Mouse (Mus musculus) adrenal gland, adult 8-10 months (tissue): ENCODE measurements around the gene Cavin3. TPM values are rescaled to one million over a fixed set of nuclear protein-coding genes. Genes with fewer than 3 reads are reported as not detected.

ENCODE experiments used
- DNase-seq: peaks from one replicate; pipeline ENCODE4 v3.0.0; 2022
- total RNA-seq, 4 experiments: library from RNA; stranded (reverse); gene quantifications; 2 replicates each; pipeline ENCODE4 v1.2.4; 2022

Gene Cavin3
- 10 to 100 TPM; 59.4 to 66.5 (median 60.9) TPM for total RNA-seq

- DNase-seq: peak; percentile 74
Observed at GRCm38 (mm10) chr7:105481505-105482411, at the start of gene Cavin3. TSS of gene Cavin3 (minus strand) at chr7:105482300.

- DNase-seq: no peak
Observed at GRCm38 (mm10) chr7:105528094-105528493, 46.0 kb upstream of the Cavin3 start.

DNA sequence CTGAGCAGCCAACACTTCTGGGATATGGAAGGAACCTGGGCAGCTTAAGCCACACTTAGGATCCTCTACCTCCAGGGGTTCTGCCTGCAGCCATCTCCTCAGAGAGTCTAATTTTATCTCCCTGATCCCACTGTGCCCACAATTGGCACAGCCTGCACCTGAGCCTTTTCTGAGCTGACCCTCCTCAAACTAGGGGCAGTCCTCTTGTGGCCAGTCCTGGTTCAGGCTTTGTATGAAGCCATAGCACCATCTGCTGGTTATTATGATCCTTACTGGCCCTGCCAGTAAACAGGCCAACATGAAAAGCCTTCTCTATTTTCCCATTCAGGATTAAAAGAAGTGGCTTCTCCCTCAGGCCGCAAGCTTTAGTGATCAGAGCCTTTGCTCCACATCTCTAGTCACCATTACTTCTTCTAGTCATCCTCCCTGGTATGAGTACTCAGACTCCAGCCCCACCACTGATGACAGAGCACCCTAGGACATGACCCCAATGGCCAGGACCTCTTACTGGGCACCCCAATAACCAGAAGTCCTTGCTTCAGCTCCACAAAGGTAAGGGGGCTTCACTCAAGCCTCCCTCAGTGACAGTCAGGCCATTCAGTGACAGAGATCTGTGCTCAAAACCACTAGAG lies 45.3 kb upstream of the Cavin3 start:
- no peak for DNase-seq

GRCm38 (mm10) chr7:105524222-105524621 lies 42.1 kb upstream of the Cavin3 start:
- no peak for DNase-seq

DNA sequence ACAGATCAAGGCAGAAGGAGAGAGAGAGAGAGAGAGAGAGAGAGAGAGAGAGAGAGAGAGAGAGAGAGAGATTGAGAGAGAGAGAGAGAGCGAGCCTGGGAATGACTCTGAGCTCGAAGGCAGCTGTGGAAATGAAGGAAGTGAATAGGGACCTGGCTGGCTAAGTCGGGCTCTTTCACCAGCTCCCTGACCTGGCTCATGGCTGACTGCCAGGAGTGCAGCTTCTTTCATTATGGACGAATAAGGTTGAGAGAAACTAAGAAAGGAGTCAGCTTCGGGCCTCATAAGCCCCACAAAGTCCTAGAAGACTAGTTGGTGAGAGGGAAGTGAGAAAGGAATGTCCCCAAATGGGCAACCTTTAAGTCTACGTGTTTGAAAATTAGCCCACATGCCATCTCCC lies 38.1 kb upstream of the Cavin3 start:
- DNase-seq: no peak

DNA sequence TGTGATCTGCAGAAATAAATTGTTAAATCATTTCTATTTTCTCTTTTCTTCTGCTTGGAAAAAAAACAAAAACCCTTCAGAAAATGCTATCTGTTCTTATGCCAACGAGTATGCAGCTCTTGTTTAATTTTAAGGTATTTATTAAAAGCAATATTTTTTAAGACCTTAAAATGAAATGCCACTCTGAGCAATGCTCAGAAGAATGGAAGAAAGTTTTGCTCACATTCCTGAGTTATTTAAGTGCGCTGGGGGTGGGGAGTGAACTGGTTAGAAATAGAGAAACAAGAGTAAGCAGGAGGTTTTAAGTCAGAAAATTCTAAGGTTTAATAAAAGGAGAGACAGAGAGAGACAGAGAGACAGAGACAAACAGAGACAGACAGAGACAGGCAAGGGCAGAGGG lies 37.7 kb upstream of the Cavin3 start:
- DNase-seq: no peak

DNA sequence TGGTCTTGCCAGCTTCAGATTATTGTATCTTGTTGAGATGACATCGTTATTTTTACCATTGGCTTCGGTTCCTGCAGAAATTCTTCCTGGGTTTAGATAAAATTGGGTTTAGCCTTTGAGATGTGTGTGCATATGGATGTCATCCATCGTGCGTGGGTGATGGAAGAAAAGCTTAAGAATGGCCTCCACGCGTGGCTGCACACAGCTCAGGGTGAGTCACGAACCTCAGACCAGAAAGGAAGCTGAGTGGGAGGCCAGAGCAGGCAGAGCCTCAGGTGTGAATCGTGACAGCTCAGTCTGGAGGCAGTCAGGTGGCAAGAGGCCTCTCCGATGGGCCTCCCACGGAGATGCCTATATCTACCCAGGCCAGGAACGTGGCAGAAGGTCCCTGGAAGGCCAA lies 37.2 kb upstream of the Cavin3 start:
- no peak for DNase-seq

GRCm38 (mm10) chr7:105516669-105517360 lies 34.7 kb upstream of the Cavin3 start:
- no peak for DNase-seq

DNA sequence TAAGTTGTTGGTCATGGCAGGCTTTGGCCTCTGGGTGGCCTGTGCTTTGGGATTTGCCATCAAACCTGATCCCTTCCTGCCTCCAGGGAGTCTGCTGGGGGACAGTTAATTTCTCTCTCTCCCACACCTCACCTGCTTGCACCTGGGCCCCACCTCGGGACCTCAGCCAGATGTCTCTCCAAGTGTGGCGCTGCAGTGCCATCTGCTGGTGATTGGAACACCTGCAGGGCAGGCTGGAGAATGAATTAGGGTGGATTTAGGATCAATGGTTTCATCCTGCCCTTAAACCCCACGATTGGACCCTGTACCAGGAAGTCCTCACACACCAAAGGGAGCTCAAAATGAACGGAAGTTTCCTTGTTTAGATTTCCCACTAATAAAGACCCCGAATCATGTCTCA lies 33.1 kb upstream of the Cavin3 start:
- DNase-seq: no peak

GRCm38 (mm10) chr7:105514561-105514960 lies 32.5 kb upstream of the Cavin3 start:
- DNase-seq: no peak

- no peak for DNase-seq
Observed at GRCm38 (mm10) chr7:105513845-105514291, 31.8 kb upstream of the Cavin3 start.

DNA sequence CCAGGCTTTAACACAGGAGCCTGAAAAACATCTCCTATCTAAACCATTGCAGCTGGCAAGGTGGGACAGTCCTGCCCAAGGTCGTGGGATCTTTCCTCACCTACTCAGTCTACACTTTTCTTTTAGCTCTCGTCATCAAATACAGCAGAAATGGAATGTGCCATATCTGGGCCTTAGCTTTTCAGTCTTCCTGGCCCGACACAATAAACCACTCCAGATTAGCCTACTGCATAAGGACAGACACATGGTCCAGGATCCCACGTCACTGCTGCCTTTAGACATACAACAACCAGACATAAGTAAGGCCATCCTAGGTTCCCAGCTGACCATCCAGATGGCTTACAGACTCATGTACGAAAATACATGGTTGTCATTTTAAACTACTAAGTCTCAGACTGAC lies 28.0 kb upstream of the Cavin3 start:
- no peak for DNase-seq

- peak; percentile 34 for DNase-seq
Observed at GRCm38 (mm10) chr7:105507257-105507656, 25.2 kb upstream of the Cavin3 start.

DNA sequence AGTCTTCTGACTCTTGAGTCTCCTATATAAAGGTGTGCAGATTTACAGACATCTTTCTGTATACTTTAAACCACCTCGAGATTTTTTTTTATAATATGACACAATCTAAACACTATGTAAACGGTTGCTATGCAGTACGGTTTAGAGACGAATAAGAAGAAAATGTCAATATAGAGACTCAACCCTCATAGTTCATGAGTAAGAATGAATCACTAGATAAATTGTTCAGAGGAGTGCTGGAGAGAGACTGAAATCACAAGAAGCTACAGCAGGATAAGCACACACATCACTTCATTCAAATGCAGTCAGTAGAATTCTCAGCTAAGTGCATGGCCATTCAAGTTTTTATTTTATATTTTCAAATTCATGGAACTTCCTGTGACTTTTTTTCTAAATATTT lies 19.9 kb upstream of the Cavin3 start:
- no peak for DNase-seq

GRCm38 (mm10) chr7:105499676-105500075 lies 17.6 kb upstream of the Cavin3 start:
- no peak for DNase-seq

DNA sequence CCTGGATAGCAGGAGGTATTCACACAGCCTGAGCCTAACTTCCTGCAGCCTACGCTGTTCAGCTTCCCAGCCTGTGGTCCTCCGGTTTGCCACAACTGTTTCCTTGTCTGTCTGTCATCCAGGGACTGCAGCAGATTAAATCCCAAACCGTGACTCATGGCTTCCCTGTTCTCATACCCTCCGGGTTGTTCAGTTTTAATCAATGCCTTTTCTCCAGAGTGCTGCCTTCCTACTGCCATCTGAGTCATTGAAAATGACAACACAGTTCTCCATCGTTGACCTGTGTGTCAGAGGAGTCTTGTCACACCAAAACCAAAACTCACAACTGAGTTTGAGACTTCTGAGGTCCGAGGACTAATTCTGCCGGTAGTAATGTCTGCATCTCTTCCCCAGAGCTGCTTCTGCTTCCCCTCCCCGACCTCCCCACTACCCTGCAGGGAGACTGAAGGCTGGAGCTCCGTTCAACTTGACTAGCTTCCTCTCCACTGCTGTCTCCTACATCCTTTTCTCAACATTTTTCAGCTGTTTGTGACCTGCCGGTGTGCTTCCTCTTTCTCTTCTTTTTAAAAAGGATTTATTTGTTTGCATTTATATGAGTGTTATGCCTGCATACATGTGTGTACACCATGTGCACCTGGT lies 16.9 kb upstream of the Cavin3 start:
- DNase-seq: no peak

- no peak for DNase-seq
Observed at GRCm38 (mm10) chr7:105497881-105498280, 15.8 kb upstream of the Cavin3 start.

DNA sequence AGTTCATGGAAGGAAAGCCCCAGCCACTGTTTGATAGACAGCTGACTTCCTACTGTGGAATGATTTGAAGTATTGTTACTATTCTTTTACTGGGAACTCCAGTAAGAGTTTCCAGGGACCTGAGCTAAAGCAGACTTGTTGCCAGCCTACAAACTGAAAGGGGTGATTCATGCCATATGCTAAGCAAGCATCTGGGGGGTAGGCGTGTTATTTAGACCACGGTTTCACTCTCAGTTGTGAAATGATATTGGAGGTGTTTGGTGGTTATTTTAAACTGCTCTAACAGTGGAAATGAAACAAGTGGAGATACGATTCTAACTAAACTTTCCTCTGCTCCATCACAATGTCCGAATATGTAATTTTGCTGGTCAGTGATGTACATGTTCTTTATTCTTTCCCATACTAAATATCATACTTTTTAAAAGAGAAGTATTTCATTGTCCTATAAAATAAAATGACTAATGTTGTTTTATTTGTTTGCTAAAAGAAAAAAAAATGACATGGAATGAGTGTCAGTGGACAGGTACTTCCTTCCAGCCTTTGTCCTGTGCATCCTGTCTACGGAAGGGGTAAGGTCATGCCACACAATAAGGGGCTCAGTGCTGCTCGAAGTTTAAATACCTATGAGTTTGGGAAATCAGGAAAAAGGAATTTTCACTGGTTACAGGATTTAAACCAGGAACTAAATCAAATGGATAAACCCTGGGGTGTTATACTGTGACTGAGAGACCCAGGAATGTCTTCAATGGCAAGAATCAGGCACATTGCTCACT lies 5.2 kb upstream of the Cavin3 start:
- DNase-seq: no peak

DNA sequence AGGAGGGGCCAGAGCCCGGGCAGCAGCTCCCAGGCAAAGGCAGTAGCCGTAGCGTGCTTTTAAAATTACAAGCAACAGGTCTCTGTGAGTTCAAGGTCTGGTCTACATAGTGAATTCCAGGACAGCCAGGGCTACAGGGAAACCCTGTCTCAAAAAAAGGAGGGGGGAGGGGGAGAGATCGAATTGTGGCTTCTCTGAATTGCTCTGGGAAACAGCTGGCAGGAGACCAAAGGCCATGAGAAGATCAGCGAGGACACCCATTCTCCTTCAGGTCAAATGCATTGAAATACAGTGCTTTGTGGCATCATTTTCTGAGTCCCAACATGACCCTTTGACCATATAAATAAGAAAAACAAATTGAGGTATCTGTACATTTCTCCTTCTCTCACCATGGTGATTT lies 2.9 kb upstream of the Cavin3 start:
- DNase-seq: peak; percentile 57

DNA sequence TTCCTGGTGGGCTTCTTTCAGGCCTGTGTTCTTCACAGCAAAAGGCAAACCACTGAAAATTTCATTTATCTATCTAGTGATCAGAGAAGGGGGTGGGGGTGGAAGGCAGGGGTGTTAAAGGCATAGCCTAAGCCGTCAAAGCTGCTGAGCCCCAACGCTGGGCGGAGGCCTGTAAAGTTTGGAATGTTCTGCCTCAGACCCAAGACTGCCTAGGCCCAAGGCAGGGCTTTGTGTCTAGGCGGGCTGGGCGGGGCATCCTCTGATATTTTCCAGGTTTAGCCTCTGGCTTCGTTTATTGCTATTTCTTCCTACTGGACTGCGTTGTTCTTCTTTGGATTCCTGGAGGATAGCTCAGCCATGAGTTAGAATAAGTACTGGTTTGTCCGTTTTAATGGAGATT lies 326 bp upstream of the Cavin3 start:
- no peak for DNase-seq

DNA sequence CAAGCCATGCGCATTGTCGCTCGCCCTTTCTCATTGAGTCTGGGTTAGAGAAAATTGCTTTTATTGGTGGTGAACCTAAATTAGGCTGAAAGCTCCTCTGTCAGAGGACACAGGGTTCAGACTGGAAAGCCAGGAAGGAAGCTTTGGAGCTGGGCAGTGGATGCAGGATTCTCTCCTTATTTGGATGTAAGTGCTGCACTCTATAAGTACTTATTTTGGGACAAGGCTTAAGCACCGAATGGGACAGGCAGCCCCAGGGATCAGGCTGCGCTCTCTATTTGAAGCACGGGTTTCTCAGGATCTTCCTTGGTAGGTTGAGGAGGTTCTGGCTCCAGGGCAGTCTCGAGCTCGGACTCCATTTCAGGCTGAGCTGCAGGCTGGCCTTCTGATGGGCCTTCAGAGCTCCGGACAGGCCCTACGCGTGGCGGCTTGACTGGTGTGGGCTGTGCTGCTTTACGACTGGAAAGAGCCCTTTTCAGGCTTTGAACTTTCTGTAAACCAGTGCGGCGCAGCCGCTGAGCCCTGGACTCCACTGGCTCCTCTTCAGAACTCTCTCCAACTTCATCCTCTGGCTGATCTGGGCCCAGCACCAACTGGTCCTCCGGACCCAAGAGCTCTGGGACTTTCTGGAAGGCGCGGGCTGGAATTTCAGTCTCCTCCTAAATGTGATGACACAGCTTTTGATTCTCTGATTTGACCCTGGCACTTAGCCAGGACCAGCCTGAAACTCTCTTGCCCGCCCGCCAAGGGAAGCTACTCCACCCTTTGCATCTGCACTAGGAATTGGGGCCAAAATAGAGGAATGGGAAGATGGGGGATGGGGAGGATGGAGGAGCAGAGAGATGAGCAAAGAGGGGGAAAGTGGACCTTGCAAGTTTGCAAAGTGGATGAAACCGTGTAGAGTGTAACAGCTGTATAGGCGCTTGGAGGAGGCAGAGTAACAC lies 1.3 kb downstream of the Cavin3 start:
- peak; percentile 67 for DNase-seq
